Mouse (Mus musculus) lung, postnatal 0 days (tissue): ENCODE measurements at regions not wholly inside any gene's neighbourhood (a gene's known extent, or its start where the extent isn't known, plus 50 kb on each side); places are given as distances from the start of the nearest gene placed in this dataset.
A peak's percentile ranks its signal among the peaks of the same experiment; 100 is the strongest.

ENCODE experiments used
- CTCF ChIP-seq: IDR thresholded peaks from 2 replicates; pipeline ENCODE4 v1.5.1; 2016; ENCODE audit warnings: antibody characterized with exemption, mild to moderate bottlenecking
- EP300 ChIP-seq: IDR thresholded peaks from 2 replicates; pipeline ENCODE4 v1.6.1; 2016; ENCODE audit warnings: antibody characterized with exemption, mild to moderate bottlenecking, control low read depth

DNA sequence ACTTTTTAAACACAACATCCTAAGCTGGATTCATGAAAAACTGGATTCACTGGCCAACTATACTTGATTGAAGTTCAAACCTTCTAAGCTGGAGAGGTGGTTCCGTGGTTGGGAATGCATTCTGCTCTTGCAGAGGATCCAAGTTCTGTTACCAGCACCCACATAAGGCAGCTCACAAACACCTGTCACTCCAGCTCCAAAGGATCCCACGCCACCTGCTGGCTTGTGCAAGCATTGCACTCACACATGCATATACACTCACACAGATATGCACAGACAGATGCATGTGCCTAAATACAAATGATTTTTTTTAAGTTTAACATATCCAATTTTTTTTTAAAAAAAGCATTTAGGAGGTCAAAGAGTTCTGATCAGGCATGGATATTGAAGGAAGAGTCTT lies 55.7 kb downstream of the Dio3 start:
- TF ChIP-seq CTCF (0 out of 2 replicates have a peak, but pooled peaks have one; percentile 23), EP300 (no peak)
